Mouse (Mus musculus): ENCODE data around the gene Cntd1.

The Cntd1 gene

DNA sequence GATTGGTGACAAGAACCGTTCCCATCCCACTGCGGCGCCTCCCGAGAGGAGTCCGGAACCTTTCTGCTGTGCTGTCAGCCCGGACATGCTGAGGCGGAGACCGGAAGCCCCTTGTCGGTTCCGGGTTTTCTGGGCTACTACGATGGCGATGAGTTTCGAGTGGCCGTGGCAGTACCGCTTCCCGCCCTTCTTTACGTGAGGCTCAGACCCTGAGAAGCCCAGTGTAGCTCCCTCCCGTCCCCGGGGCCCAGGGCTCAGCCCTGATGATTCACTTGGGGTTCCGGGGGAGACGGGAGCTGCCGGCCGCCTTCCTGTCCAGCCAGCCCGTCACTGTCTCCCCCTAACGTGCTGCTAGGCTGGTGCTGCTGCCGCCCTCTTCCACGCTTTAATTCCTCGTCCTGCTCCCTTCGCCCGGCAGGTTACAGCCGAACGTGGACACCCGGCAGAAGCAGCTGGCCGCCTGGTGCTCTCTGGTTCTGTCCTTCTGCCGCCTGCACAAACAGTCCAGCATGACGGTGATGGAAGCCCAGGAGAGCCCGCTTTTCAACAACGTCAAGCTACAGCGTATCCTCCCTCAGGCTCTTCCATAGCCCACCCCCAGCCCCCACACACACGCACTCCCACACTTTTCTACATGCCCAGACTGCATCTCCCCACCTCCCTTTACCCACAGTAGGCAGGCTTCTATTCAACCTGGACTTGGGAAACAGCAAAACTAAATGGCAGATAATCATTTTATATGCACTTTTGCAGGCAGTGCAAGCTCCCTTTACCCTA, 25.0 kb upstream of the Cntd1 start, which contains the start of gene Vps25:
TSS of gene Vps25 (plus strand) at position 95 of the 777 bp plus-strand sequence.
- DNase-seq (ENCODE audit: low spot score in 2 of 2), result peak; percentile 66 to 78

DNA sequence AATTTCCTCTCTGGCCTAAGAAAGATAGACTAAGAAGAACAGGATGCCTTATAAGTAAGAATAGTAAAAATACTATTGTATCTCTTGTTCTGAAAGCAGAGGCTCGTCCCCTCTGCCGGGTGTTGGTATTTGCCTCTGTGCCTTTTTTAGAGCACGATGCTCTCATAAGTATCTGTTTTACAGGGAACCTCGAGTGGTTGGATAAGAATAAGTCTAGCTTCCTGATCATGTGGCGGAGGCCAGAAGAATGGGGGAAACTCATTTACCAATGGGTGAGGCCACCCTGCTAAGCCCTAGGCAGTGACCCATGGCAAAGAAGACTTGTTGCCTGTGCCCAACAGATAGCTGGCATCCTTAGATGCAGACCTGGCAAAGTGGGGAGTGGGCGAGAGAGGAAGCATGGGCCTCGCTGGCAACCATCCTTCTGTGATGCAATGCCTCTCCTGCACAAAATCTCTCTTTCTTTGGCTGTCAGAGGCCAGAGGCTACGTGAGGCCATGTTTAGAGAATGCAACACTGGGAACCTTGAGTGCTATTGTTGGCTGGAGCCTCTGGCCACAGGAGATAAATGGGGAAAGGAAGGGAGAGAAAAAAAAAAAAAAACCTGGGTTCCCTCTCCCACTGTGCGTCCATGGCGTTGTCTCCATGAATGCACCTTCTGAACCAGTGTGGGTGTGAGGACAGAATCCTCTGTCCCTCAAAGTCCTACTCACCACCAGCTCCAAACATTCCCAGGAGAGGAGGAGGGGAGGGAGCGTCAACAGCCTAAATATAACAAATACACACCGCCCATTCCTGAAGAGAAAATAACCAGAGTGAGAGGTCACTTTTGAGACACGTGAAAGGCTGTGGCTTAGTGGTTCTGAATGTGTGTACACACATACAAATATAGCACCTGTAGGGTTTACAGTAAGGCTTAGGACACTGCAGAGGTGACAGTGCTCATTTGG, 22.7 kb upstream of the Cntd1 start:
- no peak for DNase-seq (ENCODE audit: low spot score in 2 of 2)

DNA sequence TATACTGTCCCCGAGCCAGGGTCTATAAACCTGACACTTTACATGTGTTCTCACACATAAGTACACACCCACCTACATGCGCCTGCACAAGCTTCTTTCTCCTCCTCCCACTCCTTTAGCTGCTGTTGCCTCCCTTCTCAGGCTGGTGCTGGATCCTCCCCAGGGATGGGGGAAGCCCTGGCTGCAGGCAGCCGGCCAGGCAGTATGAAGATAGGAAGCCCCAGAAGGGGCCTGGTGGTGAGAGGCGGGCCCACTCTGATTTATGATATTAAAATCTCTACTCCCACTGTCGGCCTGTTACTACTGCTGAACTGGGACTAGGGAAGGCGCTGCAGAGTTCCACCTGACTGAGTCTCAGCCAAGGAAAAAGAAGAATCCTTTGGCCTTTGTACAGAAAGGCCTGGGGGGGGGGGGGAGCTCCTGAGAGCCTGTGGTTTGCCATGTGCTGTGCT, 19.5 kb upstream of the Cntd1 start:
- DNase-seq (ENCODE audit: low spot score in 2 of 2), result no peak

DNA sequence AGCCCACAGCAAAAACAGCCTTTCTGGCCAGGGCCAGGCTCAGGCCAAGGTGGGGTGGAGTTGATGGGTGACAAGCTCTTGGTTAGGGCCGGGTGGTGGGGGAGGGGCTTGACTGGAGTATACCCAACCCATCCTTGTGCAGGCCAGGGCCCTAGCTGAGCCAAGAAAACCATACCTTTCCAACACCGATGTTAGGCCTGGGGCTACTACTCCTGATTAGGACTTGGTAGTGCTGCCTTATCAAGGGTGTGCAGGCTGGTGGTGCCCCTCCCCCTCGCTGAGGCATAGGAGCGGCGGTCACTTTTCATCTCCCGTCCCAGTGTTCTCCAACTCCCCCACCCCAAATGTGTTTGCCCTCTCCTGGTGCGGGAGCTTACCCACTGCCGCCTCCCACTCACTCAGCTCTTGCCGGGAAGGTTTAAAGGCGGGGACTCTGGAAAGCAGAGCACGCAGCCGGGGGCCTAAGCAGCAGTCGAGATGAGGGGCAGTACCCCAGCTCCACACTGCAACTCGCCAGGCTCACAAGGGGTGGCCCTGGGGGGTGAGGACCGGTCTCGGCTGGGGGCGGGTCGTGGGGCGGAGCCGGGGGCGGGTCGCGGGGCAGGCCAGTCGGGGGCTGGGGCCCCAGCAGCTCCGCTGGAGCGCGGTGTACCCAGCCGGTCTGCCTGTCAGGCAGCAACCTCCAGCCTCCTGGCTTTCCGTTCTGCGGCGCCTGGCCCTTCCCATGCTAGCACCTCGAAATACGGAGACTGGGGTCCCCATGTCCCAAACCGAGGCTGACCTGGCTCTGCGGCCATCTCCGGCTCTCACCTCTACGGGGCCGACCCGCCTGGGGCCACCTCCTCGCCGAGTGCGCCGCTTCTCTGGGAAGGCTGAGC, 18.6 kb upstream of the Cntd1 start, which contains the start of gene Wnk4:
TSS of gene Wnk4 (plus strand) at position 620 of the 878 bp plus-strand sequence.
- no peak for DNase-seq (ENCODE audit: low spot score in 2 of 2)

DNA sequence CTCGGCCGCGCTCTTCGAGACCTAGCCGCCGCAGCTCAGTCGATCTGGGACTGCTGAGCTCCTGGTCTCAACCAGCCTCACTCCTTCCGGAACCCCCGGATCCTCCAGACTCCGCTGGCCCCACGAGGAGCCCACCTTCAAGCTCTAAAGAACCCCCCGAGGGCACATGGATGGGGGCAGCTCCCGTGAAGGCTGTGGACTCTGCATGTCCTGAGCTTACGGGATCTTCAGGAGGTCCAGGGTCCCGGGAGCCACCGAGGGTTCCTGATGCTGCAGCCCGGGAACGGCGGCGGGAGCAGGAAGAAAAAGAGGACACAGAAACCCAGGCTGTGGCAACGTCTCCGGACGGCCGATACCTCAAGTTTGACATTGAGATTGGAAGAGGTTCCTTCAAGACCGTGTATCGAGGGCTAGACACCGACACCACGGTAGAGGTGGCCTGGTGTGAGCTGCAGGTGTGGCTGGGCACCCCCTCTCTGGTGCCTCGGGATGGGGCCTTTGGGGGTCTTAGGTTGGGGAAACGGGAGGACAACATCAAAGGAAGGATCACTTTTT, 17.9 kb upstream of the Cntd1 start:
- no peak for DNase-seq (ENCODE audit: low spot score in 2 of 2)

DNA sequence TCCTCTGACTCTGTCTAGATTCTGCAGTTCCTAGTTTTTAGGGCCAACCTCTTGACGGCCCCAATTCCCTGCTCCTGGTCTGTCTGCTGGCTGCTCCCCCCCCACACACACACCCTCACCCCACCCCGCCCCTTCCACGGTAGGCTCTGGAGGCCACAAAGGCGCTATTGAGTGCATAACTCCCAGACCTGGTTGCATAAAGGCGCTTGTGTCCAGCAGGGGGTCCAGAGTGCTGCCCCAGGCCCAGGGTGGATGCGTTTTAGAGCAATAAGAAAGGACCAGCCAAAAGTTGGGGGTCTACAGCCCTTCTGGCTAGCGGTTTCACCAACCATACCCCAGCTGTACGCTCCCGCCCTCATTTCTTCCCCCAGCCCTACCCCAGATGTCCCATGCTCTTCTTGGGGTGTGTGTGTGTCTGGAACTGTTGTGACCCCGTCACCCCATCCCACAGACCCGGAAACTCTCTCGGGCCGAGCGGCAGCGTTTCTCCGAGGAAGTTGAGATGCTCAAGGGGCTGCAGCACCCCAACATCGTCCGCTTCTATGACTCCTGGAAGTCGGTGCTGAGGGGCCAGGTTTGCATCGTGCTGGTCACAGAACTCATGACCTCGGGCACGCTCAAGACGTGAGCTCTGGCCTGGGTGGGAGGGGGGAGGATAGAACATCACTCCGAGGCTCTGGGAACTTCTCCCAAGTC, 16.4 kb upstream of the Cntd1 start:
- no peak for DNase-seq (ENCODE audit: low spot score in 2 of 2)

DNA sequence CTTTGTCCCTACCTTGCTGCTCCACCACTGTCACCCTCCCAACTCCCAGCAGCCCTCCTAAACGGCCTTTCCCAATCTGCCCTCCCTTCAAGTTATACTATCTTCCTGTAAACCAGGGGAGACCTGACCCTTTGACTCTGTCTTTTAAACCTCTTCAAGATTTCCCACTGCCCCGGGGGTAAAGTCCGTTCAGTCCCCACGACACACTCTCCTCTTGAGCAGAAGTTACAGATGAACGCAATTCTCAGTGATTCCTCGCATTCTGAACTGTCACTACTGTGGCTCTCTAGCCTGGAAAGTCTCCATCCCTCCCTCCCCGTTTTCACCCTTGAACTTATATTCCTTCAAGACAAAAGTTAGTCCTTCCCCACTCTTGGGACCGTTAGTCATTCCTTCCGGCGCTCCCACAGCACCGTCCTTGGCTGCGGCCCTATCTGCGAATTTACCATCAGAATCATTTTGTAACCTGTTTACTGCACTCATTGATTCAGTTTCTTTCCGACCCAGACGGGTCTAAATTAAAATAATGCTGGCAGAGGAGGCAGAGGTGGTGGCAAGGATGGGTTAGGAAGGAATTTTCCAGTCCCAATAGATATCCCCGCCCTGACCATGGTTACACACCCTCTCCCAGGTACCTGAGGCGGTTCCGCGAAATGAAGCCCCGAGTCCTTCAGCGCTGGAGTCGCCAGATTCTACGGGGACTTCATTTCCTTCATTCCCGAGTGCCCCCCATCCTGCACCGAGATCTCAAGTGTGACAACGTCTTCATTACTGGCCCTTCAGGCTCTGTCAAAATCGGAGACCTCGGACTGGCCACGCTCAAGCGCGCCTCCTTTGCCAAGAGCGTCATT, 15.4 kb upstream of the Cntd1 start:
- no peak for DNase-seq (ENCODE audit: low spot score in 2 of 2)

DNA sequence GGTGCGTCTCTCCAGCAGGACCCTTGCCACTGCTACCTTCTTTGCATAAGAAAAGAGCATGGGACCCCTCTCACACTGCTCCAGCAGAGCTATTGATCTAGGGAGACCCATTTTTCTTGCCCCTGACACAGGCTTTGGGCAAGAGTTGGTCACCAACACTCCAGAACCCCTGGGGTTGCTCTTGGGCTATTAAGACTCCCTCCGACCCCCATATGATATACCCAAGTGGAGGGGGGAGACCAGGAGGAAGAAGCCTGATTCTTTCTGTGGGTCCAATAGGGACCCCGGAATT, 14.9 kb upstream of the Cntd1 start:
- no peak for DNase-seq (ENCODE audit: low spot score in 2 of 2)

DNA sequence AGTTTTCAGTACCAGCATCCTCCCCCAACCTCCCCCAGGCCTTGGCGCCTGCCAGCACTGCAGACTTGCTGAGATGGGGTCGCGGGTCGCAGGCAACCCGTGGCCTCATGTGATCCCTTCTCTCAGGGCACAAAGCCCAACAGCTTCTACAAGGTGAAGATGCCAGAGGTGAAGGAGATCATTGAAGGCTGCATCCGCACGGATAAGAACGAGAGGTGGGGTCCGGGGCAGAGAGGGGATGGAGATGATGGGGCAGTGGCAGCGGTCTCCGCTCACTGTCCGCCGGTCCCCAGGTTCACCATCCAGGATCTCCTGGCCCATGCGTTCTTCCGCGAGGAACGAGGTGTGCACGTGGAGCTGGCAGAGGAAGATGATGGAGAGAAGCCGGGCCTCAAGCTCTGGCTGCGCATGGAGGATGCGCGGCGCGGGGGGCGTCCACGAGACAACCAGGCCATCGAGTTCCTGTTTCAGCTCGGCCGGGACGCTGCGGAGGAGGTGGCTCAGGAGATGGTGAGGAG, 13.8 kb upstream of the Cntd1 start:
- no peak for DNase-seq (ENCODE audit: low spot score in 2 of 2)

DNA sequence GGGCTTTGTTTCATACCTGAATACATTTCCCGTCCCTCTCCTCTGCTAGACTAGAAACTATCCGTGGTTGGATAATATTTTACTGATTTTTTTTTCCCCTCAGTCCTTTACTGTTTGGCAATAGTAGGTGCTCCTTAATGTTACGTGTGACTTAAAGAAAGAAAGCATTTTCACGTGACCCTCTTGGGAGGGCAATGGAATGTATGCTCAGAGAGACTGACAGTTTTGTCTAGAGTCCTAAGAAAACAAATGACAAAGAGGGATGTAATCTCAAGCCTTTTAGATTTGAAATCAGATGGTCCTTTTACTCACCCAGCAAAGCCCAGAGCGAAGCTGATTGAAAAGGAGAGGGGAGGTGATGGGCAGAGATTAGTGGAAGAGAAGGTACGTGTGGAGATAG, 12.9 kb upstream of the Cntd1 start:
- no peak for DNase-seq (ENCODE audit: low spot score in 2 of 2)

DNA sequence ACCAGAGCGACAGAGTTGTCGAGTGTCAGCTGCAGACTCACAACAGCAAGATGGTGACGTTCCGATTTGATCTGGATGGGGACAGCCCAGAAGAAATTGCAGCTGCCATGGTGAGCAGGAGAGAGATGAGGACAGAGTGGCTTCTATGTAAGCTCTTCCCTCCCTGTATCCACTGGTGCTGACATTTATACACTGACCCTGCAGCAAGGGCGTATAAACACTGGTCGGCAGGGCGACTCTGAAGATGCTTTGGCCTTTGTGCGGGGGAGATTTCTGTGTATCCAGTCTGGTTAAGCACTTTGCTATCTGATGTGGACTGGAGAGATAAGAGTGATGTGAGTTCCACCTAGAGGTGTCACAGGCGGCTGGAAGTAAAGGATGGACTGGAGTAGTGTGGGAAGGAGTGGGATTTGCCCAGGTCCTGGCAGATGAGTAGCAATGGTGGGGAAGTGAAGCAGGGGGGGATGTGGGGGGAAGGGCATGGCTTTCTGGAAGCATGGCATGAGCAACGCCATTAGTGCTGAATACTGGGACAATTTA, 9.2 kb upstream of the Cntd1 start:
- DNase-seq (ENCODE audit: low spot score in 2 of 2), result no peak

DNA sequence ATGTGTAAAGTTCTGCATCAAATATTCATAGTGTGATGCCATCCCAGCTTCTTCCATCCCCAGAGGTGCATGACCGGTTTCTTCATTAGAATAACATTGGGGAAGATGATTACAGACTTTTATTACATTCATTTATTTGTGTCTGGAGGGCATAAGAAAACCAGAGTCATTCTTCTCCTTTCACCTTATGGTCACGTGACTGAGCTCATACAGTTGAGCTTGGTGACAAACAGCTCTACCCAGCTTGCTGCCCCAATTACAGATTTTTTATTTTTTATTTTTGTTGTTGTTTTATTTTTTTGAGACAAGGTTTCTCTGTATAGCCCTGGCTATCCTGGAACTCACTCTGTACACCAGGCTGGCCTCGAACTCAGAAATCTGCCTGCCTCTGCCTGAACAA, 6.4 kb upstream of the Cntd1 start:
- DNase-seq (ENCODE audit: low spot score in 2 of 2), result no peak

DNA sequence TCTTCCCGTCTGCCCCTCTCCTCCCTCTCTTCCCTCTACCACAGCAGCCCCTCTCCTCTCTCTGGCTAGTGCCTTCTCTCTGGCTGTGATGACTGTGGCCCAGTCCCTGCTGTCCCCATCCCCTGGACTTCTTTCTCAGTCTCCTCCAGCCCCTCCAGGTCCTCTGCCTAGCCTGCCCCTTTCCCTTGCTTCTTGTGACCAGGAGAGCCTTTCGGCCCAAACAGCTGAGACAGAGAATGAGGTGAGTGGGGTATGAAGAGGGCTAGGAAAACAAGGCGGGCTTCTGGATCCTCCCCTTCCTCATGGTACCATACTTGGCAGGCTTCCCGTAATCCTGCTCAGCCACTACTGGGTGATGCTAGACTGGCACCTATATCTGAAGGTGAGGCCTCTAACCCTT, 3.5 kb upstream of the Cntd1 start:
- DNase-seq (ENCODE audit: low spot score in 2 of 2), result no peak

DNA sequence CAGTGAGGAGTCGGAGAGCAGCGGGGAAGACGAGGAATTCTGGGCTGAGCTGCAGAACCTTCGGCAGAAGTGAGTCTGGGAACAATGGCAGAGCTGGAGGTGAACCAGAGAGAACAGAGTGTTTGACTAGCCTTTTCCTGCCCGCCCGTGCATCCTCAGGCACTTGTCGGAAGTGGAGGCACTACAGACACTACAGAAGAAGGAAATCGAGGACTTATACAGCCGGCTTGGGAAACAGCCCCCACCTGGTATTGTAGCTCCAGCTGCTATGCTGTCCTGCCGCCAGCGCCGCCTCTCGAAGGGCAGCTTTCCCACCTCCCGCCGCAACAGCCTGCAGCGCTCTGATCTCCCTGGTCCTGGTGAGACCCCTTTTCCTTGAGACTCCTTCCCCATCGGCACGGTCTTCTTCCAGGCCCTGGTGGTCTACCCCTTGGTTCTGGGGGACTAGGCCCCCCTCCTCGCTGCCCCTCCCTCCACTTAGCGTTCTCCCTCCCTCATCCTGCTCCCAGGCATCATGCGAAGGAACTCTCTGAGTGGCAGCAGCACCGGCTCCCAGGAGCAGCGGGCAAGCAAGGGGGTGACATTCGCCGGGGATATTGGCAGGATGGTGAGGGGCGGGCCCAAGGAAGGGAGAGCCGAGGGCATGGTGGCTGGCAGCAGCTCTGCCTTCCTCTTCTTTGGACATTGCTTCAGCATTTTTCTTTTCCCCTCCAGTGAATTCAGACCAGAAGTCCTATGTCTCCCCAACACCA, 2.3 kb upstream of the Cntd1 start:
- DNase-seq (ENCODE audit: low spot score in 2 of 2), result no peak

DNA sequence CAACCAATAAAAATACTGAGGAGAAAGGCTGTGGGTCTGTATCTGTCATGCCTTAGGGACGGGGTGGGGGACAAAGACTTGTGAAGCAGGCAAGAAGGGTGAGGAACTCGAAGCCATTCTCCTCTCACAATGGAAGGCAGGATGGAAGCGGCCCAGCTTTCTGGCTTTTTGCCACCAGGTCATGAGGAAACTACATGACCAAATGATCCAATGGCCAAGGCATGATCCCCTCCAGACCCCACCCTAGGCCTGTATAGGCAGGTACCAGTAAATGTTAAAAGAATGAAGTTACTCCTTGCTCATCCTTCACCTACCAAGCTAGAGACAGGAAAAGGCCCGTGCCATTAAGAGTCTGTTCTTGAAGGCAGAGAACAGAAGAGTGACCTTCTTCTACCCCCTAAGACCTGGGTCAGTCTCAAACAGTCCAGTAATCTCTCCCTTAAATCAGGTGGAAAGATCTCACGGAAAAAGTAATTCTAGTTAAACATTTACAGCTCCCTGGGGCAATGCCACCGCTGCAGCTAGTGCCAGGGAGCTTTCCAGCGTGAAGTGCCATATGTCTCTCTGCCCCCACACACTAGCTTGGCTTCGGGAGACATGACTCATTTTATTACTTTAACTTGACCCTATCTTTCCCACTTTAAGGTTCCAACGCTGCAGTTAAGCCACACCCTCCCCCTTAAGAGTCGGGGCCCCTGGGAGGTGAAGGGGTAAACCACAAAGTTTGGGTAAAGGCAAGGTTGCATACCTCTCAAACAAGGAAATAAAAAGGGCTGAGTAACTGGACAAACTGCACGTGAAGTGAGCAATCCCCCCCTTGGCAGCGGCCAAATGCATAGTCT, 1.2 kb upstream of the Cntd1 start:
- DNase-seq (ENCODE audit: low spot score in 2 of 2), result no peak

DNA sequence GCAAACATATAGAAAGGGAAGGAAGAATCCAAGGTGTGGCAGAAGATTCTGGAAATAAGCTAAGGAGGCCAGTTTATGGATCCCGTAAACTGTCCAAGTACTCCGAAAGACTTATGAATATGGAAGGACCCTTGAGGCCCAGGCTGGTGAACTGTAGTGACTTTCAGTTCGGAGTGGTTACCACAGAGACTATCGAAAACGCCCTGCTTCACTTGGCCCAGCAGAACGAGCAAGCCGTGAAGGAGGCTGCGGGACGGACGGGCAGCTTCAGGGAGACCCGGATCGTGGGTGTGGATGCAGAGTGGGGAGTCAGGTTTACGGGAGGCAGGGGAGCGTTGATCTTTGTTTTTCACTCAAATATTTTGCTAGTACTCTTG, 369 bp downstream of the Cntd1 start:
- DNase-seq (ENCODE audit: low spot score in 2 of 2), result no peak

DNA sequence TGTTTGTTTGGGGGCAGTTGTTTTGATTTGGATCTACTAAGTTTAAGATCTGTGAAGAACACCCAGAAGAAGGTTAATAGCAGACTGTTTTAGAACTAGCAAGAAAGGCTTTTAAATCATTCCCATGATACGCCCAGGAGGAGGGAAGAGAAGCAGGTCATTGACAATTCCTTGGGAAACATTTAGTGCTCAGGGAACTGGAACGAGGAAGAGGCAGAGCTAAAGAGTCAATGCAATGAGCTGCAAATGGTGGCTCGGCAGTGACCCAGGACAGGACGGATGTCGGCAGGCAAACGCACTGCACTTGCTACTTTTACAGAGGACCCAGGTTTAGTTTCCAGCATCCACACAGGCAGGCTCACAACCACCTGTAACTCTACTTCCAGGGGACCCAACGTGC, 2.0 kb downstream of the Cntd1 start:
- DNase-seq (ENCODE audit: low spot score in 2 of 2), result no peak

DNA sequence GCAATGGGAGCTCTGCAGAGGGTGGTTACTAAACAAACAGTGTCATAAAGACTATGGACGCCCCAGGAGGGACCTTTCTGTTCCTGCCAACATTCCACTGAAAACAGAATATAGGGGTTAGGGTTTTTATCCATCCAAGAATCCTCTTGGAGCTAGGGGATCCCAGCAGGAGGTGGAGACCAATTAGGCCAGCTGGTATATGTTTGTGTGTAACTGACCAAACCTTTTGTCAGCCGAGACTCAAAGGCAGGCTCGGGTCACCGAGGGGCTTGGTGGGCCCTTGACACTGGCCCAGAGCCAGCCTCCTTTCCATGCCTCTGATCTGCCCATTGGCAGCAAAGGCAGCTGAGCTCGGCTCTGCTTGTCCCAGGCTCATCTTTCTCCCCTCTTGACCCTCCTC, 4.1 kb downstream of the Cntd1 start:
- DNase-seq (ENCODE audit: low spot score in 2 of 2), result no peak
